Mouse (Mus musculus) liver, adult 2 months (tissue): Measurements from ENCODE around the gene Txndc9.

Experiments
- CTCF ChIP-seq: fragments of 200-500 bp; IDR thresholded peaks from 2 replicates; pipeline ENCODE4 v1.5.1; 2011; ENCODE audit warnings: low read depth, low read length, control low read depth
- POLR2A ChIP-seq: fragments of 200-500 bp; IDR thresholded peaks from 2 replicates; pipeline ENCODE4 v1.6.1; 2011; ENCODE audit warnings: low read length, control low read depth; ENCODE audit not compliant: insufficient read depth; ENCODE audit errors: extremely low read depth

DNA sequence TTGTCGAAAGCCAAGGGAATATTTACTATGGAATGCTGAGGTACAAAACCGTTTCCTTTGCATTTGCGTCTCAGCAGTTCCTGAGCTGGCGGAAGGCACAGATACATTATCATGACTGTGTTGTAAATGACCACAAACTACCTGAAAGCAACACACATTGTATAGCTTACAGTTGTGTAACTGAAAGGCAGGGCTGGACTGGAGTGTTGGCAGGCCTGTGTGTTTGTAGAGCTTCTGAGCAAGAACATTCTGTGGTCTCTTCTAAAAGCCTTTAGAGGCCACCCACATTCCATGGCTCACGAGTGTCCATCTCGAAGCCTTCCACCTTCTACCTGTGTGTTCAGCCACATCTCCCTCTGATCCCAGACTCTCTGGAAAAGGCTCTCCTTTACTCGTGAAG lies 29.6 kb upstream of the Txndc9 start:
- no peak for TF ChIP-seq CTCF
- TF ChIP-seq POLR2A, result no peak
